In the genomic region with DNA sequence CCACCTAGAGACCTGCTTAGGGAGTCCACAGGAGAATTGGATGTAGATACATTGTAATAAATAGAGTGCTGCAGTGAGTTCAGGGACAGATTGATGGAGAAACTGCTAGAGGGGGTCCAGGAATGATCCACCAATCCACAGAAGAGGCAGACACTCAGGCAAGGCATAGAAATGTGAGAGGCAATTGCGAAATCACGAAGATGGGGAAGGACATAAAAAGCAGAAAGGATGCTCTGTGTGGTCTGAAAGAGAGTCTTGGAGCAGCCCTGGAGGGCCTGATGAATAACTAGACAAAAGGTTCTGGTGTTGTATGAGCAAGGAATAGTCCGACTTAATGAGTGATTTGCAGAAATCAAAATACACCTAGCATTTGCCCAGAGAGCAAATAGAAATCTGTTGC, we compare ENCODE assay signal across 15 mouse cellular contexts.
"Had no signal": no experiment of that assay in that cellular context is flagged by ENCODE, and none has a peak within 500 bp of the region (broad histone marks: within the 10 kb centered on the region; RNA-seq: fewer than 3 reads in every experiment).

No protein-coding gene starts in this region.

- ATAC-seq: intestine, embryonic 16.5 days had no signal

- H3K4me2 ChIP-seq: kidney, embryonic 15.5 days; limb, embryonic 13.5 days; midbrain, embryonic 12.5 days; neural tube, embryonic 15.5 days had no signal

- H3K27me3 ChIP-seq: kidney, embryonic 15.5 days; limb, embryonic 13.5 days; midbrain, embryonic 12.5 days; neural tube, embryonic 15.5 days had no signal

- H3K9ac ChIP-seq: kidney, embryonic 15.5 days; limb, embryonic 13.5 days; liver, embryonic 14.5 days; midbrain, embryonic 12.5 days; neural tube, embryonic 15.5 days had no signal

- H3K27ac ChIP-seq: kidney, embryonic 15.5 days; limb, embryonic 13.5 days; liver, embryonic 14.5 days; midbrain, embryonic 12.5 days; neural tube, embryonic 15.5 days had no signal

- H3K4me3 ChIP-seq: kidney, embryonic 15.5 days; limb, embryonic 13.5 days; midbrain, embryonic 12.5 days; myocyte; neural tube, embryonic 15.5 days had no signal

- H3K36me3 ChIP-seq: kidney, embryonic 15.5 days; limb, embryonic 13.5 days; midbrain, embryonic 12.5 days; neural tube, embryonic 15.5 days had no signal

- DNase-seq: kidney, postnatal 25 days; layer of hippocampus, postnatal 36 days; lung, adult 2 months; lung, postnatal 14 days; right cerebral cortex, postnatal 4 days; spleen, adult 18-20 months; thymus, adult 18-20 months; thymus, postnatal 14 days had no signal

- H3K9me3 ChIP-seq: kidney, embryonic 15.5 days; limb, embryonic 13.5 days; midbrain, embryonic 12.5 days; neural tube, embryonic 15.5 days had no signal
